Mouse (Mus musculus) hindbrain, embryonic 11.5 days (tissue): Measurements from ENCODE around the gene Exoc3l4. TPM values are rescaled to one million over a fixed set of nuclear protein-coding genes. Genes with fewer than 3 reads are reported as not detected.
A peak's percentile ranks its signal among the peaks of the same experiment; 100 is the strongest.

ENCODE experiments used
- ATAC-seq: fragments of 200-750 bp; cut with Nextera tagmentation; 2 replicates; pipeline ENCODE4 v1.8.0; 2017; ENCODE audit warnings: mild to moderate bottlenecking, moderate TSS enrichment, moderate library complexity; ENCODE audit not compliant: low FRiP score
- DNase-seq: peaks from one replicate; pipeline ENCODE4 v3.0.0-alpha.2; 2015; ENCODE audit warnings: low spot score
- H3K27ac ChIP-seq: fragments of 300-500 bp; sonication (generic); 2 replicates; pipeline ENCODE4 v1.5.1; 2014; ENCODE audit warnings: mild to moderate bottlenecking, low read depth, low read length
- H3K27me3 ChIP-seq: fragments of 300-500 bp; sonication (generic); 2 replicates; pipeline ENCODE4 v1.6.1; 2014; ENCODE audit warnings: mild to moderate bottlenecking, low read length, moderate library complexity, mixed read lengths; ENCODE audit not compliant: control insufficient read depth, insufficient read depth
- H3K36me3 ChIP-seq: fragments of 300-500 bp; sonication (generic); 2 replicates; pipeline ENCODE4 v1.6.1; 2014; ENCODE audit warnings: mild to moderate bottlenecking, low read length, moderate library complexity, mixed read lengths; ENCODE audit not compliant: control insufficient read depth, insufficient read depth
- H3K4me1 ChIP-seq: fragments of 300-500 bp; sonication (generic); replicated peaks from 2 replicates; pipeline ENCODE4 v1.6.1; 2014; ENCODE audit warnings: low read length, mixed read lengths; ENCODE audit not compliant: control insufficient read depth, insufficient read depth
- H3K4me2 ChIP-seq: fragments of 300-500 bp; sonication (generic); replicated peaks from 2 replicates; pipeline ENCODE4 v1.6.1; 2014; ENCODE audit warnings: mild to moderate bottlenecking, low read depth, low read length
- H3K4me3 ChIP-seq: fragments of 300-500 bp; sonication (generic); 2 replicates; pipeline ENCODE4 v1.5.1; 2014; ENCODE audit warnings: low read depth, low read length
- H3K9ac ChIP-seq: fragments of 300-500 bp; sonication (generic); 2 replicates; pipeline ENCODE4 v1.6.1; 2014; ENCODE audit warnings: low read depth, low read length
- H3K9me3 ChIP-seq: fragments of 300-500 bp; sonication (generic); 2 replicates; pipeline ENCODE4 v1.6.1; 2016; ENCODE audit warnings: low read length; ENCODE audit not compliant: control insufficient read depth
- WGBS: fragments of 180-500 bp; shearing (Covaris S2); extraction: QIAGEN DNeasy Blood & Tissue Kit; methylation state at CpG from one replicate; pipeline ENCODE4 v1.1.7; 2014; 5-methylcytosine and 5-hydroxymethylcytosine counted together
- polyA plus RNA-seq: library from polyadenylated mRNA; unstranded; fragments of >200 nt; fragmentation: Nextera tagmentation; extraction: Ambion mirVana; gene quantifications from 2 replicates; pipeline ENCODE4 v1.2.1, GENCODE M21; 2014

The Exoc3l4 gene
- polyA plus RNA-seq, 1 experiment from 2014 or later: 3.8 TPM

- H3K27ac ChIP-seq: no peak overlapping the region
- H3K4me3 ChIP-seq: no peak overlapping the region
- H3K4me1 ChIP-seq: no peaks in the 10 kb centered on the region; the same call in 1 of the 2 replicates
- DNase-seq (no peak), ATAC-seq (no peak)
- no peak overlapping the region for H3K4me2 ChIP-seq
- no peaks in the 10 kb centered on the region for H3K36me3 ChIP-seq
- whole genome bisulfite sequencing: 74% methylated on average over 5 of the region's 5 CpGs
- peaks cover 3% of the 10 kb centered on the region; the same call in 1 of the 2 replicates for H3K27me3 ChIP-seq
- no peak overlapping the region for H3K9ac ChIP-seq
- no peaks in the 10 kb centered on the region for H3K9me3 ChIP-seq
These were observed 19.8 kb upstream of the Exoc3l4 start for GRCm38 (mm10) chr12:111396997-111397396.

GRCm38 (mm10) chr12:111401454-111402184 lies 15.2 kb upstream of the Exoc3l4 start:
- H3K27ac ChIP-seq: no peak overlapping the region
- 19% methylated on average over 15 of the region's 15 CpGs for WGBS
- ATAC-seq: peak; percentile 33; the same call in 1 of the 2 replicates
- no peaks in the 10 kb centered on the region for H3K9me3 ChIP-seq
- no peaks in the 10 kb centered on the region for H3K36me3 ChIP-seq
- no peak overlapping the region for H3K4me2 ChIP-seq
- peak; percentile 89 for DNase-seq
- H3K27me3 ChIP-seq: peaks cover 9% of the 10 kb centered on the region
- H3K4me1 ChIP-seq: no peaks in the 10 kb centered on the region; the same call in 1 of the 2 replicates
- no peak overlapping the region for H3K9ac ChIP-seq
- no peak overlapping the region for H3K4me3 ChIP-seq

- Histone ChIP-seq H3K9me3 (no peaks in the 10 kb centered on the region), H3K4me3 (no peak overlapping the region), H3K36me3 (no peaks in the 10 kb centered on the region), H3K27me3 (peaks cover 23% of the 10 kb centered on the region), H3K9ac (no peak overlapping the region), H3K27ac (no peak overlapping the region), H3K4me1 (peaks cover 2% of the 10 kb centered on the region; the same call in 1 of the 2 replicates), H3K4me2 (no peak overlapping the region)
- 53% methylated on average over 10 of the region's 10 CpGs for WGBS
- no peak for ATAC-seq
- DNase-seq: no peak
These were observed 11.9 kb upstream of the Exoc3l4 start for GRCm38 (mm10) chr12:111404880-111405279.

- DNase-seq: no peak
- Histone ChIP-seq H3K9ac (no peak within 1 kb of the TSS), H3K27me3 (peaks cover 25% of the 10 kb centered on the region), H3K9me3 (no peaks in the 10 kb centered on the region), H3K4me2 (peak within 1 kb of the TSS; percentile 29; the same call in 1 of the 2 replicates), H3K4me3 (no peak within 1 kb of the TSS), H3K4me1 (peaks cover 2% of the 10 kb centered on the region; the same call in 1 of the 2 replicates), H3K27ac (no peak within 1 kb of the TSS), H3K36me3 (no peaks in the 10 kb centered on the region)
- WGBS: 2% methylated on average over 20 of the region's 24 CpGs
- ATAC-seq: no peak
These were observed 10.2 kb upstream of the Exoc3l4 start, which contains the start of gene Lbhd2 for GRCm38 (mm10) chr12:111406622-111407021. Gene Lbhd2, plus strand, starts transcription at chr12:111406809.

- Histone ChIP-seq H3K4me1 (peaks cover 2% of the 10 kb centered on the region; the same call in 1 of the 2 replicates), H3K4me3 (no peak overlapping the region), H3K27ac (no peak overlapping the region), H3K36me3 (no peaks in the 10 kb centered on the region), H3K4me2 (no peak overlapping the region), H3K9me3 (no peaks in the 10 kb centered on the region), H3K27me3 (peaks cover 21% of the 10 kb centered on the region), H3K9ac (no peak overlapping the region)
- ATAC-seq: no peak
- 20% methylated on average over 5 of the region's 5 CpGs for WGBS
- no peak for DNase-seq
These were observed 7.2 kb upstream of the Exoc3l4 start for GRCm38 (mm10) chr12:111409583-111409982.

- WGBS: 81% methylated on average over 8 of the region's 8 CpGs
- DNase-seq: no peak
- no peak for ATAC-seq
These were observed 5.0 kb upstream of the Exoc3l4 start for GRCm38 (mm10) chr12:111411631-111412355.

GRCm38 (mm10) chr12:111412581-111413284 lies 4.1 kb upstream of the Exoc3l4 start:
- peak overlapping the region; percentile 10; the same call in 1 of the 2 replicates for H3K4me3 ChIP-seq

More at GRCm38 (mm10) chr12:111411631-111412355, 5.0 kb upstream of the Exoc3l4 start:
- Histone ChIP-seq H3K9ac (no peak overlapping the region), H3K36me3 (no peaks in the 10 kb centered on the region), H3K27ac (no peak overlapping the region), H3K4me3 (no peak overlapping the region), H3K4me2 (no peak overlapping the region), H3K9me3 (no peaks in the 10 kb centered on the region), H3K27me3 (peaks cover 14% of the 10 kb centered on the region), H3K4me1 (peaks cover 2% of the 10 kb centered on the region; the same call in 1 of the 2 replicates)

GRCm38 (mm10) chr12:111413300-111413699 lies 3.5 kb upstream of the Exoc3l4 start:
- Histone ChIP-seq H3K36me3 (no peaks in the 10 kb centered on the region), H3K4me2 (peak overlapping the region; percentile 38), H3K4me1 (peaks cover 2% of the 10 kb centered on the region), H3K4me3 (peak overlapping the region; percentile 10; the same call in 1 of the 2 replicates), H3K9ac (peak overlapping the region; percentile 38; the same call in 1 of the 2 replicates), H3K9me3 (no peaks in the 10 kb centered on the region), H3K27me3 (0 out of 2 replicates have a peak, but pooled peaks cover 4% of the 10 kb centered on the region), H3K27ac (no peak overlapping the region)
- ATAC-seq (peak; percentile 72), DNase-seq (peak; percentile 94)
- 2% methylated on average over 21 of the region's 21 CpGs for WGBS

More at GRCm38 (mm10) chr12:111412581-111413284, 4.1 kb upstream of the Exoc3l4 start:
- 16% methylated on average over 12 of the region's 12 CpGs for WGBS
- H3K9ac ChIP-seq: peak overlapping the region; percentile 38; the same call in 1 of the 2 replicates
- H3K4me1 ChIP-seq: peaks cover 2% of the 10 kb centered on the region
- H3K4me2 ChIP-seq: peak overlapping the region; percentile 38
- ATAC-seq (0 out of 2 replicates have a peak, but pooled peaks have one; percentile 6), DNase-seq (no peak)
- H3K27me3 ChIP-seq: peaks cover 6% of the 10 kb centered on the region
- H3K36me3 ChIP-seq: no peaks in the 10 kb centered on the region
- H3K27ac ChIP-seq: no peak overlapping the region
- no peaks in the 10 kb centered on the region for H3K9me3 ChIP-seq
